ENCODE assay signal across 8 mouse cellular contexts in the genomic region with DNA sequence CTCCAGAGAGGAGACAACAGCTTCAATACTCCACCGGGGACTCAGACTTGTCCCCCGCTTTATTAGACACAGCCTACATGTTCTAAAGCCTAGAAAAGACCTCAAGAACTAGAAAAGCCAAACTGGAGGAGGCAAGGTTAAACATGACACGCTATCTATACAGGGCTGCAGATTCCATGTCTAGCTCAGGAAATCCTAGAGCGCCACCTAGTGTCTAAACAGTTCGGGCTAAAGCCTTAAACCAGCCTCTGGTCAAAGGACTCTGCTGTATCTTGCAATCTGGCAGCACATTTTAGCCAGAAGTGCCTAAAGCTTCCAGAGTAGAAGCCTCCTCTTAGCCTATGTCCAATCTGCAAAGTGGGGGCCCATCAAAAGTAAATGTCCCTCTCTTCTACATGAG. TPM values are rescaled to one million over a fixed set of nuclear protein-coding genes. Genes with fewer than 3 reads are reported as not detected.
DNase-seq lines count a peak whose midpoint lies in the region; ATAC-seq lines count a peak whose summit lies in the region.

No protein-coding gene starts in this region.

- WGBS in forebrain, embryonic 14.5 days: 9% methylated on average over 5 of the region's 5 CpGs
- 12% methylated on average over 5 of the region's 5 CpGs for WGBS in hindbrain, embryonic 10.5 days
- WGBS in lung, embryonic 16.5 days: 9% methylated on average over 5 of the region's 5 CpGs

- H3K9ac ChIP-seq in forebrain, embryonic 14.5 days (ENCODE audit: low read length): no peak overlapping the region
- no peak overlapping the region for H3K9ac ChIP-seq in lung, embryonic 16.5 days (ENCODE audit: low read length)

- peak; percentile 71 for DNase-seq in MEL-GATA-1-ER (ENCODE audit: extremely low read depth, low read depth)
- DNase-seq in forebrain, embryonic 14.5 days (ENCODE audit: low spot score): peak; percentile 91
- DNase-seq in hindbrain, embryonic 10.5 days (ENCODE audit: low spot score): peak; percentile 73
- peak; percentile 38 to 79 for DNase-seq in layer of hippocampus, adult 8-10 months (ENCODE audit: low spot score in 2 of 2)
- peak; percentile 79 for DNase-seq in ovary, postnatal 14 days (ENCODE audit: low spot score)
- DNase-seq in thymus, postnatal 14 days: peak; percentile 67

- no peaks in the 10 kb centered on the region for H3K9me3 ChIP-seq in forebrain, embryonic 14.5 days (replicated peaks; ENCODE audit: control insufficient read depth, low read length)
- no peaks in the 10 kb centered on the region for H3K9me3 ChIP-seq in hindbrain, embryonic 10.5 days
- H3K9me3 ChIP-seq in lung, embryonic 16.5 days (ENCODE audit: control insufficient read depth, low read length): no peaks in the 10 kb centered on the region

- H3K4me3 ChIP-seq in forebrain, embryonic 14.5 days (ENCODE audit: low read depth, low read length): no peak overlapping the region
- no peak overlapping the region for H3K4me3 ChIP-seq in hindbrain, embryonic 10.5 days
- H3K4me3 ChIP-seq in lung, embryonic 16.5 days (ENCODE audit: low read length): no peak overlapping the region

- H3K27ac ChIP-seq in forebrain, embryonic 14.5 days (ENCODE audit: low read depth, low read length): no peak overlapping the region
- H3K27ac ChIP-seq in hindbrain, embryonic 10.5 days: no peak overlapping the region
- no peak overlapping the region for H3K27ac ChIP-seq in lung, embryonic 16.5 days (ENCODE audit: low read length)

- H3K36me3 ChIP-seq in forebrain, embryonic 14.5 days (ENCODE audit: control insufficient read depth, insufficient read depth, low read length): no peaks in the 10 kb centered on the region
- no peaks in the 10 kb centered on the region for H3K36me3 ChIP-seq in hindbrain, embryonic 10.5 days
- H3K36me3 ChIP-seq in lung, embryonic 16.5 days (ENCODE audit: control insufficient read depth, insufficient read depth, low read length): no peaks in the 10 kb centered on the region

- no peaks in the 10 kb centered on the region for H3K27me3 ChIP-seq in forebrain, embryonic 14.5 days (replicated peaks; ENCODE audit: control insufficient read depth, insufficient read depth, low read length)
- no peaks in the 10 kb centered on the region for H3K27me3 ChIP-seq in hindbrain, embryonic 10.5 days (ENCODE audit: insufficient read depth, poor library complexity, severe bottlenecking)
- H3K27me3 ChIP-seq in lung, embryonic 16.5 days (ENCODE audit: control insufficient read depth, insufficient read depth, low read depth, low read length): no peaks in the 10 kb centered on the region

- ATAC-seq in cerebellum, adult (ENCODE audit: insufficient number of reproducible peaks, low FRiP score, low TSS enrichment): peak; percentile 87
- ATAC-seq in forebrain, embryonic 14.5 days: peak; percentile 72; the same call in 1 of the 2 replicates
- 0 out of 2 replicates have a peak, but pooled peaks have one; percentile 56 for ATAC-seq in lung, embryonic 16.5 days (ENCODE audit: low read depth)

- H3K4me2 ChIP-seq in forebrain, embryonic 14.5 days (ENCODE audit: low read length): no peak overlapping the region
- H3K4me2 ChIP-seq in lung, embryonic 16.5 days (ENCODE audit: low read depth, low read length): no peak overlapping the region

- H3K4me1 ChIP-seq in forebrain, embryonic 14.5 days (ENCODE audit: control insufficient read depth, insufficient read depth, low read length): no peaks in the 10 kb centered on the region
- H3K4me1 ChIP-seq in hindbrain, embryonic 10.5 days (replicated peaks): no peaks in the 10 kb centered on the region
- no peaks in the 10 kb centered on the region for H3K4me1 ChIP-seq in lung, embryonic 16.5 days (replicated peaks; ENCODE audit: control insufficient read depth, insufficient read depth, low read length)

RNA-seq across cellular contexts. Expression of a gene that starts 15.1 kb away (rescaled TPM):
- 0.69 and 0.72 TPM in 2 replicates for polyA plus RNA-seq in forebrain, embryonic 14.5 days (2014; fragmentation: Nextera tagmentation; extraction: Ambion mirVana)
- polyA plus RNA-seq in hindbrain, embryonic 10.5 days (2016; fragmentation: Nextera tagmentation; extraction: Ambion mirVana): 0.64 and 1.0 TPM in 2 replicates
- under 1 TPM in 3 of 4 experiments, not detected in 1; 0.33 to 0.93 (median 0.65) TPM for total RNA-seq in layer of hippocampus, adult 8-10 months (2022)
- polyA plus RNA-seq in lung, embryonic 16.5 days (2015; fragmentation: Nextera tagmentation; extraction: Ambion mirVana): 0.93 and 1.5 TPM in 2 replicates

RNA-seq across cellular contexts. Expression of a gene that starts 15.2 kb away (rescaled TPM):
- polyA plus RNA-seq in forebrain, embryonic 14.5 days (2014; fragmentation: Nextera tagmentation; extraction: Ambion mirVana): 0.90 and 0.94 TPM in 2 replicates
- 0.46 and 1.2 TPM in 2 replicates for polyA plus RNA-seq in hindbrain, embryonic 10.5 days (2016; fragmentation: Nextera tagmentation; extraction: Ambion mirVana)
- 1 to 10 TPM; 5.8 to 7.7 (median 6.0) TPM for total RNA-seq in layer of hippocampus, adult 8-10 months (2022)
- 0.20 and 0.30 TPM in 2 replicates for polyA plus RNA-seq in lung, embryonic 16.5 days (2015; fragmentation: Nextera tagmentation; extraction: Ambion mirVana)
